Mouse (Mus musculus) embryonic facial prominence, embryonic 11.5 days (tissue): ENCODE data around the gene Dhrs2. TPM values are rescaled to one million over a fixed set of nuclear protein-coding genes. Genes with fewer than 3 reads are reported as not detected.
A peak's percentile ranks its signal among the peaks of the same experiment; 100 is the strongest.

ENCODE experiments used
- ATAC-seq: fragments of 200-750 bp; cut with Nextera tagmentation; replicated peaks from 2 replicates; pipeline ENCODE4 v1.8.0; 2017; ENCODE audit warnings: low read depth; ENCODE audit not compliant: insufficient number of reproducible peaks, low FRiP score, low TSS enrichment
- DNase-seq: peaks from one replicate; pipeline ENCODE4 v3.0.0-alpha.2; 2015; ENCODE audit warnings: low spot score
- H3K27ac ChIP-seq: fragments of 300-500 bp; sonication (generic); replicated peaks from 2 replicates; pipeline ENCODE4 v1.5.1; 2014; ENCODE audit warnings: mild to moderate bottlenecking, low read depth, low read length, control low read depth
- H3K27me3 ChIP-seq: fragments of 300-500 bp; sonication (generic); 2 replicates; pipeline ENCODE4 v1.6.1; 2014; ENCODE audit warnings: mild to moderate bottlenecking, low read length, moderate library complexity, mixed read lengths; ENCODE audit not compliant: control insufficient read depth, insufficient read depth
- H3K36me3 ChIP-seq: fragments of 300-500 bp; sonication (generic); replicated peaks from 2 replicates; pipeline ENCODE4 v1.6.1; 2014; ENCODE audit warnings: low read depth, mild to moderate bottlenecking, low read length, moderate library complexity, mixed read lengths; ENCODE audit not compliant: control insufficient read depth, insufficient read depth
- H3K4me1 ChIP-seq: fragments of 300-500 bp; sonication (generic); 2 replicates; pipeline ENCODE4 v1.6.1; 2014; ENCODE audit warnings: low read length, mixed read lengths; ENCODE audit not compliant: control insufficient read depth, insufficient read depth
- H3K4me2 ChIP-seq: fragments of 300-500 bp; sonication (generic); 2 replicates; pipeline ENCODE4 v1.6.1; 2014; ENCODE audit warnings: low read depth, mild to moderate bottlenecking, control low read depth, low read length, moderate library complexity
- H3K4me3 ChIP-seq: fragments of 300-500 bp; sonication (generic); 2 replicates; pipeline ENCODE4 v1.5.1; 2014; ENCODE audit warnings: low read depth, low read length, control low read depth
- H3K9ac ChIP-seq: fragments of 300-500 bp; sonication (generic); replicated peaks from 2 replicates; pipeline ENCODE4 v1.6.1; 2014; ENCODE audit warnings: mild to moderate bottlenecking, control low read depth, low read length
- H3K9me3 ChIP-seq: fragments of 300-500 bp; sonication (generic); replicated peaks from 2 replicates; pipeline ENCODE4 v1.6.1; 2016; ENCODE audit warnings: mild to moderate bottlenecking, low read length, inconsistent platforms, mixed read lengths; ENCODE audit not compliant: control insufficient read depth
- WGBS: fragments of 180-500 bp; shearing (Covaris S2); extraction: QIAGEN DNeasy Blood & Tissue Kit; methylation state at CpG from one replicate; pipeline ENCODE4 v1.1.7; 2014; 5-methylcytosine and 5-hydroxymethylcytosine counted together
- polyA plus RNA-seq: library from polyadenylated mRNA; unstranded; fragments of >200 nt; fragmentation: Nextera tagmentation; extraction: Ambion mirVana; gene quantifications from 2 replicates; pipeline ENCODE4 v1.2.1, GENCODE M21; 2014

Gene Dhrs2
- polyA plus RNA-seq, 1 experiment from 2014 or later: not detected

GRCm38 (mm10) chr14:55255443-55255842, 33.6 kb downstream of the Dhrs2 start:
- H3K4me3 ChIP-seq: no peak overlapping the region

GRCm38 (mm10) chr14:55271158-55271557, 49.4 kb downstream of the Dhrs2 start:
- no peak overlapping the region for H3K27ac ChIP-seq
- no peak overlapping the region for H3K4me3 ChIP-seq
- WGBS: 70% methylated on average over 3 of the region's 3 CpGs
- no peaks in the 10 kb centered on the region for H3K27me3 ChIP-seq
- no peaks in the 10 kb centered on the region for H3K9me3 ChIP-seq
- H3K4me1 ChIP-seq: no peaks in the 10 kb centered on the region
- H3K9ac ChIP-seq: no peak overlapping the region
- H3K4me2 ChIP-seq: no peak overlapping the region
- no peaks in the 10 kb centered on the region for H3K36me3 ChIP-seq
- no peak for ATAC-seq
- peak; percentile 76 for DNase-seq

More at GRCm38 (mm10) chr14:55255443-55255842, 33.6 kb downstream of the Dhrs2 start:
- H3K9me3 ChIP-seq: no peaks in the 10 kb centered on the region
- no peak overlapping the region for H3K9ac ChIP-seq
- H3K4me1 ChIP-seq: no peaks in the 10 kb centered on the region
- H3K4me2 ChIP-seq: no peak overlapping the region
- 57% methylated on average over 6 of the region's 6 CpGs for WGBS
- no peak overlapping the region for H3K27ac ChIP-seq
- no peak for ATAC-seq
- no peaks in the 10 kb centered on the region for H3K27me3 ChIP-seq
- no peak for DNase-seq
- no peaks in the 10 kb centered on the region for H3K36me3 ChIP-seq

- Histone ChIP-seq H3K4me1 (no peaks in the 10 kb centered on the region), H3K4me3 (no peak overlapping the region), H3K9me3 (no peaks in the 10 kb centered on the region), H3K36me3 (no peaks in the 10 kb centered on the region), H3K27ac (no peak overlapping the region), H3K9ac (no peak overlapping the region), H3K4me2 (no peak overlapping the region), H3K27me3 (no peaks in the 10 kb centered on the region)
- WGBS: 74% methylated on average over 4 of the region's 4 CpGs
- ATAC-seq (no peak), DNase-seq (no peak)
These were observed 51.2 kb downstream of the Dhrs2 start for GRCm38 (mm10) chr14:55273023-55273422.

GRCm38 (mm10) chr14:55274810-55275209, 53.0 kb downstream of the Dhrs2 start:
- WGBS: 87% methylated on average over 6 of the region's 6 CpGs

GRCm38 (mm10) chr14:55279322-55280069, 57.7 kb downstream of the Dhrs2 start:
- no peak overlapping the region for H3K9ac ChIP-seq
- H3K9me3 ChIP-seq: no peaks in the 10 kb centered on the region
- H3K36me3 ChIP-seq: no peaks in the 10 kb centered on the region
- H3K4me2 ChIP-seq: no peak overlapping the region
- 75% methylated on average over 7 of the region's 7 CpGs for WGBS
- H3K4me3 ChIP-seq: no peak overlapping the region
- ATAC-seq (no peak), DNase-seq (peak; percentile 13)
- no peaks in the 10 kb centered on the region for H3K27me3 ChIP-seq
- no peaks in the 10 kb centered on the region for H3K4me1 ChIP-seq
- no peak overlapping the region for H3K27ac ChIP-seq

More at GRCm38 (mm10) chr14:55274810-55275209, 53.0 kb downstream of the Dhrs2 start:
- ATAC-seq (no peak), DNase-seq (no peak)
- H3K4me3 ChIP-seq: no peak overlapping the region
- H3K27ac ChIP-seq: no peak overlapping the region
- no peaks in the 10 kb centered on the region for H3K4me1 ChIP-seq
- no peaks in the 10 kb centered on the region for H3K9me3 ChIP-seq
- H3K27me3 ChIP-seq: no peaks in the 10 kb centered on the region
- H3K4me2 ChIP-seq: no peak overlapping the region
- no peak overlapping the region for H3K9ac ChIP-seq
- no peaks in the 10 kb centered on the region for H3K36me3 ChIP-seq

Other genes with a start within 250 kb of the Dhrs2 start
- not detected in 2 replicates for gene Gm17428, start 245.1 kb upstream of the Dhrs2 start, polyA plus RNA-seq
- 4.0 and 13.1 TPM in 2 replicates for gene Myh7, start 227.4 kb upstream of the Dhrs2 start, polyA plus RNA-seq
- 92.8 and 97.7 TPM in 2 replicates for gene Ngdn, start 206.6 kb upstream of the Dhrs2 start, polyA plus RNA-seq
- 4.5 and 6.0 TPM in 2 replicates for gene Zfhx2, start 129.7 kb upstream of the Dhrs2 start, polyA plus RNA-seq
- gene Thtpa, start 127.2 kb upstream of the Dhrs2 start, polyA plus RNA-seq: 19.0 and 19.6 TPM in 2 replicates
- 8.4 and 13.4 TPM in 2 replicates for gene Ap1g2, start 115.4 kb upstream of the Dhrs2 start, polyA plus RNA-seq
- 1.2 and 1.3 TPM in 2 replicates for gene Jph4, start 105.1 kb upstream of the Dhrs2 start, polyA plus RNA-seq